Mouse (Mus musculus) MEL (cell line): ENCODE results near the gene Casp3. TPM values are rescaled to one million over a fixed set of nuclear protein-coding genes. Genes with fewer than 3 reads are reported as not detected.

Experiments
- DNase-seq: peaks from one replicate; pipeline ENCODE4 v3.0.0; 2011; ENCODE audit warnings: low read depth, low spot score
- H3K27ac ChIP-seq: 2 replicates; pipeline ENCODE4 v1.5.1; 2012; ENCODE audit warnings: low read depth, mild to moderate bottlenecking, control low read depth, low read length, moderate library complexity; ENCODE audit not compliant: control insufficient read depth
- H3K27me3 ChIP-seq, 2 experiments: fragments of 150-350 bp in 1 of 2; sonication (generic) in 1 of 2; 2 replicates each; pipeline ENCODE4 v1.6.1; 2012; ENCODE audit warnings: low read length in 2 of 2, mild to moderate bottlenecking in 2 of 2, improper control_type of control experiment in 1 of 2, moderate library complexity in 1 of 2; ENCODE audit not compliant: insufficient read depth in 2 of 2, control insufficient read depth in 1 of 2
- H3K36me3 ChIP-seq, 2 experiments: 2 replicates each; pipeline ENCODE4 v1.6.1; 2012 to 2014; ENCODE audit warnings: low read length in 2 of 2, improper control_type of control experiment in 1 of 2, inconsistent platforms in 1 of 2, mild to moderate bottlenecking in 1 of 2; ENCODE audit not compliant: insufficient read depth in 2 of 2, control insufficient read depth in 1 of 2
- H3K4me1 ChIP-seq, 2 experiments: fragments of 150-350 bp in 1 of 2; sonication (generic) in 1 of 2; 2 replicates each; pipeline ENCODE4 v1.6.1; 2012; ENCODE audit warnings: low read length in 2 of 2, improper control_type of control experiment in 1 of 2, mild to moderate bottlenecking in 1 of 2; ENCODE audit not compliant: insufficient read depth in 2 of 2, control insufficient read depth in 1 of 2
- H3K4me3 ChIP-seq, 2 experiments: fragments of 150-350 bp in 1 of 2; sonication (generic) in 1 of 2; 2 replicates each; pipeline ENCODE4 v1.5.1; 2012; ENCODE audit warnings: low read depth in 2 of 2, low read length in 2 of 2, mild to moderate bottlenecking in 2 of 2, moderate library complexity in 2 of 2, control low read depth in 1 of 2, improper control_type of control experiment in 1 of 2; ENCODE audit not compliant: control insufficient read depth in 1 of 2, insufficient read depth in 1 of 2
- H3K79me2 ChIP-seq: 2 replicates; pipeline ENCODE4 v1.6.1; 2012; ENCODE audit warnings: mild to moderate bottlenecking, low read length, moderate library complexity; ENCODE audit not compliant: control insufficient read depth, poor library complexity, insufficient read depth
- H3K9ac ChIP-seq: 2 replicates; pipeline ENCODE4 v1.6.1; 2012; ENCODE audit warnings: low read depth, mild to moderate bottlenecking, control low read depth, low read length, moderate library complexity; ENCODE audit not compliant: control insufficient read depth, poor library complexity, severe bottlenecking
- H3K9me3 ChIP-seq: fragments of 150-350 bp; sonication (generic); replicated peaks from 2 replicates; pipeline ENCODE4 v1.6.1; 2012; ENCODE audit warnings: mild to moderate bottlenecking, low read length, improper control_type of control experiment, moderate library complexity; ENCODE audit not compliant: insufficient read depth
- CHD1 ChIP-seq: IDR thresholded peaks from 2 replicates; pipeline ENCODE4 v1.6.1; 2012; ENCODE audit warnings: low read depth, mild to moderate bottlenecking, inconsistent platforms, low read length, improper control_type of control experiment
- E2F4 ChIP-seq: IDR thresholded peaks from 2 replicates; pipeline ENCODE4 v1.6.1; 2011; ENCODE audit warnings: low read depth, low read length, improper control_type of control experiment, borderline replicate concordance
- ETS1 ChIP-seq: IDR thresholded peaks from 2 replicates; pipeline ENCODE4 v1.6.1; 2012; ENCODE audit warnings: low read depth, mild to moderate bottlenecking, inconsistent platforms, low read length, improper control_type of control experiment, moderate library complexity
- HCFC1 ChIP-seq: IDR thresholded peaks from 2 replicates; pipeline ENCODE4 v1.6.1; 2012; ENCODE audit warnings: low read depth, mild to moderate bottlenecking, inconsistent platforms, low read length, improper control_type of control experiment, moderate library complexity
- JUND ChIP-seq: IDR thresholded peaks from 2 replicates; pipeline ENCODE4 v1.6.1; 2011; ENCODE audit warnings: low read depth, mild to moderate bottlenecking, improper control_type of control experiment, low read length
- KAT2A ChIP-seq: conservative IDR thresholded peaks from 2 replicates; pipeline ENCODE4 v1.6.1; 2012; ENCODE audit warnings: low read depth, low read length, improper control_type of control experiment, inconsistent platforms
- MAFK ChIP-seq: IDR thresholded peaks from 2 replicates; pipeline ENCODE4 v1.6.1; 2011; ENCODE audit warnings: low read depth, mild to moderate bottlenecking, low read length, improper control_type of control experiment, borderline replicate concordance
- MAX ChIP-seq: IDR thresholded peaks from 2 replicates; pipeline ENCODE4 v1.6.1; 2011; ENCODE audit warnings: low read length, improper control_type of control experiment
- MEF2A ChIP-seq: IDR thresholded peaks from 2 replicates; pipeline ENCODE4 v1.6.1; 2014; ENCODE audit warnings: low read depth, mild to moderate bottlenecking, inconsistent platforms, low read length, improper control_type of control experiment; ENCODE audit not compliant: poor library complexity, insufficient replicate concordance, severe bottlenecking; ENCODE audit errors: extremely low read depth
- MXI1 ChIP-seq: IDR thresholded peaks from 2 replicates; pipeline ENCODE4 v1.6.1; 2011; ENCODE audit warnings: mild to moderate bottlenecking, low read depth, low read length, improper control_type of control experiment
- NRF1 ChIP-seq: IDR thresholded peaks from 2 replicates; pipeline ENCODE4 v1.6.1; 2014; ENCODE audit warnings: low read depth, mild to moderate bottlenecking, inconsistent platforms, low read length, improper control_type of control experiment, moderate library complexity; ENCODE audit not compliant: poor library complexity, insufficient read depth, severe bottlenecking
- POLR2AphosphoS5 ChIP-seq: IDR thresholded peaks from 2 replicates; pipeline ENCODE4 v1.6.1; 2012; ENCODE audit warnings: low read depth, borderline replicate concordance, mild to moderate bottlenecking, inconsistent platforms, low read length, moderate library complexity, mixed read lengths
- RAD21 ChIP-seq: IDR thresholded peaks from 2 replicates; pipeline ENCODE4 v1.6.1; 2011; ENCODE audit warnings: mild to moderate bottlenecking, low read depth, low read length, improper control_type of control experiment
- SIN3A ChIP-seq: IDR thresholded peaks from 2 replicates; pipeline ENCODE4 v1.6.1; 2012; ENCODE audit warnings: low read length, improper control_type of control experiment, inconsistent platforms
- TAL1 ChIP-seq: IDR thresholded peaks from 2 replicates; pipeline ENCODE4 v1.6.1; 2012; ENCODE audit warnings: mild to moderate bottlenecking, inconsistent platforms, low read length, moderate library complexity, mixed read lengths
- TBP ChIP-seq: IDR thresholded peaks from 2 replicates; pipeline ENCODE4 v1.8.0; 2011; ENCODE audit warnings: low read depth, low read length, improper control_type of control experiment
- UBTF ChIP-seq: IDR thresholded peaks from 2 replicates; pipeline ENCODE4 v1.6.1; 2012; ENCODE audit warnings: low read depth, mild to moderate bottlenecking, inconsistent platforms, low read length, improper control_type of control experiment, moderate library complexity, borderline replicate concordance; ENCODE audit not compliant: insufficient read depth
- USF1 ChIP-seq: IDR thresholded peaks from 2 replicates; pipeline ENCODE4 v1.6.1; 2014; ENCODE audit warnings: low read depth, mild to moderate bottlenecking, inconsistent platforms, low read length, improper control_type of control experiment, moderate library complexity
- ZC3H11A ChIP-seq: IDR thresholded peaks from 2 replicates; pipeline ENCODE4 v1.6.1; 2012; ENCODE audit warnings: low read depth, mild to moderate bottlenecking, inconsistent platforms, low read length, improper control_type of control experiment
- ZKSCAN1 ChIP-seq: IDR thresholded peaks from 2 replicates; pipeline ENCODE4 v1.6.1; 2012; ENCODE audit warnings: low read depth, mild to moderate bottlenecking, inconsistent platforms, low read length, improper control_type of control experiment, moderate library complexity
- ZMIZ1 ChIP-seq: IDR thresholded peaks from 2 replicates; pipeline ENCODE4 v1.6.1; 2012; ENCODE audit warnings: low read depth, mild to moderate bottlenecking, inconsistent platforms, low read length, improper control_type of control experiment, moderate library complexity
- ZNF384 ChIP-seq: IDR thresholded peaks from 2 replicates; pipeline ENCODE4 v1.6.1; 2012; ENCODE audit warnings: low read depth, mild to moderate bottlenecking, inconsistent platforms, low read length, improper control_type of control experiment
- polyA plus RNA-seq, 2 experiments: library from polyadenylated mRNA; stranded (reverse) in 1 of 2; unstranded in 1 of 2; fragments of >175 nt in 1 of 2; fragments of >200 nt in 1 of 2; gene quantifications; 2 replicates each; pipeline versions ENCODE4 v1.2.1 to v1.2.4; 2012; ENCODE audit warnings: low replicate concordance in 2 of 2, low read depth in 1 of 2; ENCODE audit not compliant: insufficient read length in 2 of 2, insufficient read depth in 1 of 2, missing spikeins in 1 of 2
- total RNA-seq: library from RNA; depleted of rRNA; stranded (reverse); fragments of 300-350 nt; gene quantifications from 2 replicates; pipeline ENCODE4 v1.2.3, GENCODE M21; 2012

The Casp3 gene
- total and polyA plus RNA-seq, 3 experiments, result 74.7 to 185 (median 157) TPM

GRCm38 (mm10) chr8:46622446-46623270, 5.6 kb downstream of the Casp3 start:
- H3K27me3 ChIP-seq, result no peaks in the 10 kb centered on the region
- H3K9ac ChIP-seq, result no peak overlapping the region
- peaks cover 8 to 60% of the 10 kb centered on the region in 2 experiments for H3K36me3 ChIP-seq
- H3K9me3 ChIP-seq, result no peaks in the 10 kb centered on the region
- H3K27ac ChIP-seq, result no peak overlapping the region
- peaks cover 17 to 35% of the 10 kb centered on the region in 2 experiments; a peak in 3 of 4 replicates for H3K4me1 ChIP-seq
- no peak overlapping the region for H3K4me3 ChIP-seq
- TF ChIP-seq NRF1 (no peak), ZMIZ1 (no peak), MEF2A (no peak), TAL1 (no peak), POLR2AphosphoS5 (no peak), CHD1 (no peak), RAD21 (no peak), TBP (no peak), E2F4 (no peak), MXI1 (no peak), JUND (no peak), SIN3A (no peak), MAX (no peak), MAFK (no peak), UBTF (no peak), ZKSCAN1 (no peak), KAT2A (no peak), ETS1 (no peak)
- no peak for DNase-seq
- H3K79me2 ChIP-seq, result peaks cover 79% of the 10 kb centered on the region

DNA sequence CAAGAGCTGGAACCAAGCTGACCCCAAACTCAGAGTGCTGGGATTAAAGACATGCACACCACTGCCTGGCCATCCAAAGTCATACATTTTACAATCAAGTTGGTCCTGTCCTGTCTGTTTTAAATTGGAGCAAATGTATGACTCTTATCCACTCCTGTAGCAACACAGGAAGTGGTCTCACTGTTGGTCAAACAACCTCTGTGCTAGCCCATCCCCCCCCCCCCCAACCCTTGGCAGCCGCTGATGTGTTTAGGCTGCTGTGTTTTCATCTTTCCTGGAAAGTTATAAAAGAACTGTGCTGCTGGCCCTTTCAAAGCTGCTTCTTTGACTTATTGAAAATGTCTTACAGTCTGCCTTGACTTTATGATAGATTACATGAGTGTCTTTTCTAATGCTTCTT, 8.1 kb downstream of the Casp3 start:
- no peak overlapping the region for H3K9ac ChIP-seq
- H3K4me1 ChIP-seq, result peaks cover 17 to 33% of the 10 kb centered on the region in 2 experiments; a peak in 3 of 4 replicates
- no peak overlapping the region for H3K4me3 ChIP-seq
- H3K27me3 ChIP-seq, result no peaks in the 10 kb centered on the region
- H3K79me2 ChIP-seq, result peaks cover 66% of the 10 kb centered on the region
- no peak for DNase-seq
- no peak overlapping the region for H3K27ac ChIP-seq
- no peak for TF ChIP-seq USF1
- TF ChIP-seq ZNF384, result no peak
- TF ChIP-seq ZMIZ1, result no peak
- no peak for TF ChIP-seq ZC3H11A
- no peak for TF ChIP-seq HCFC1
- no peak for TF ChIP-seq RAD21
- peaks cover 15 to 47% of the 10 kb centered on the region in 2 experiments for H3K36me3 ChIP-seq
- H3K9me3 ChIP-seq, result no peaks in the 10 kb centered on the region
